8 mouse cellular contexts compared by ENCODE assay signal in genomic region chr5:137748130-137748770, GRCm38 (mm10). TPM values are rescaled to one million over a fixed set of nuclear protein-coding genes. Genes with fewer than 3 reads are reported as not detected.
DNase-seq lines count a peak whose midpoint lies in the region; ATAC-seq and TF ChIP-seq lines count a peak whose summit lies in the region.

No protein-coding gene starts in this region.

- peak overlapping the region; percentile 97 for H3K4me2 ChIP-seq in limb, embryonic 14.5 days (replicated peaks; ENCODE audit: low read depth, low read length, severe bottlenecking)
- peak overlapping the region; percentile 99 for H3K4me2 ChIP-seq in midbrain, postnatal 0 days (ENCODE audit: low read depth, low read length, poor library complexity, severe bottlenecking)

- no peak for TF ChIP-seq POLR2A in limb, embryonic 14.5 days (IDR thresholded peaks at IDR 0.05; ENCODE audit: borderline replicate concordance, extremely low read depth, insufficient read depth, insufficient read length)

- peaks cover 11% of the 10 kb centered on the region for H3K4me1 ChIP-seq in brown adipose tissue, adult 24 weeks (ENCODE audit: control insufficient read depth, insufficient read depth, insufficient read length, low read length)
- peaks cover 24% of the 10 kb centered on the region for H3K4me1 ChIP-seq in limb, embryonic 14.5 days (ENCODE audit: control insufficient read depth, insufficient read depth, low read length)
- H3K4me1 ChIP-seq in midbrain, postnatal 0 days (ENCODE audit: insufficient read depth, low read length), result peaks cover 5% of the 10 kb centered on the region; the same call in 1 of the 2 replicates

- H3K9ac ChIP-seq in limb, embryonic 14.5 days (ENCODE audit: low read depth, low read length, severe bottlenecking), result peak overlapping the region; percentile 73
- H3K9ac ChIP-seq in midbrain, postnatal 0 days (replicated peaks; ENCODE audit: low read length, poor library complexity, severe bottlenecking), result peak overlapping the region; percentile 52

- H3K27ac ChIP-seq in brown adipose tissue, adult 24 weeks (replicated peaks; ENCODE audit: low read depth, low read length), result peak overlapping the region; percentile 76
- H3K27ac ChIP-seq in limb, embryonic 14.5 days (replicated peaks; ENCODE audit: low read depth, low read length), result peak overlapping the region; percentile 52; the same call in 1 of the 2 replicates
- H3K27ac ChIP-seq in midbrain, postnatal 0 days (ENCODE audit: low read depth, low read length), result 0 out of 2 replicates have a peak overlapping the region, but pooled peaks have one; percentile 26

- no peaks in the 10 kb centered on the region for H3K9me3 ChIP-seq in limb, embryonic 14.5 days (ENCODE audit: control insufficient read depth, low read length)
- no peaks in the 10 kb centered on the region for H3K9me3 ChIP-seq in midbrain, postnatal 0 days (ENCODE audit: low read length)

- WGBS in limb, embryonic 14.5 days, result 20% methylated on average over 5 of the region's 5 CpGs
- WGBS in midbrain, postnatal 0 days, result 40% methylated on average over 5 of the region's 5 CpGs

- no peaks in the 10 kb centered on the region for H3K27me3 ChIP-seq in limb, embryonic 14.5 days (ENCODE audit: control insufficient read depth, insufficient read depth, low read length)
- no peaks in the 10 kb centered on the region for H3K27me3 ChIP-seq in midbrain, postnatal 0 days (ENCODE audit: insufficient read depth, low read length)

- TF ChIP-seq CTCF in midbrain, postnatal 0 days (IDR thresholded peaks at IDR 0.05), result no peak

- no peak for ATAC-seq in limb, embryonic 14.5 days (ENCODE audit: low FRiP score, low read depth)
- no peak for ATAC-seq in midbrain, postnatal 0 days (ENCODE audit: low FRiP score)

- DNase-seq in adrenal gland, postnatal 10 days, result peak; percentile 29
- DNase-seq in adrenal gland, postnatal 25 days, result no peak
- DNase-seq in heart, postnatal 4 days, result peak; percentile 57
- peak; percentile 17 for DNase-seq in limb, embryonic 14.5 days (ENCODE audit: low spot score)
- DNase-seq in midbrain, postnatal 0 days (ENCODE audit: low spot score), result no peak
- no peak for DNase-seq in cerebellum, postnatal 14 days
- DNase-seq in layer of hippocampus, postnatal 36 days, result no peak

- peak overlapping the region; percentile 79 for H3K4me3 ChIP-seq in brown adipose tissue, adult 24 weeks (ENCODE audit: insufficient read depth, low read depth, low read length)
- H3K4me3 ChIP-seq in limb, embryonic 14.5 days (replicated peaks; ENCODE audit: low read length), result peak overlapping the region; percentile 66
- peak overlapping the region; percentile 60 for H3K4me3 ChIP-seq in midbrain, postnatal 0 days (ENCODE audit: low read depth, low read length)

- H3K36me3 ChIP-seq in limb, embryonic 14.5 days (ENCODE audit: control insufficient read depth, insufficient read depth, low read length), result peaks cover 29% of the 10 kb centered on the region
- peaks cover 10% of the 10 kb centered on the region for H3K36me3 ChIP-seq in midbrain, postnatal 0 days (ENCODE audit: insufficient read depth, low read length)

RNA-seq across cellular contexts. Expression of gene Tsc22d4, which starts 2.7 kb away (rescaled TPM):
- 100 to 1,000 TPM in 1 of 2 experiments, 10 to 100 TPM in 1; 88.3 to 101 TPM for total RNA-seq in adrenal gland, postnatal 10 days (2021)
- 86.0 and 104 TPM in 2 replicates for total RNA-seq in adrenal gland, postnatal 25 days (2021)
- polyA plus RNA-seq in brown adipose tissue, adult 24 weeks (2012; ENCODE audit: insufficient read depth, insufficient read length, missing spikeins), result 21.4 and 24.0 TPM in 2 replicates
- total RNA-seq in heart, postnatal 4 days (2021), result 100 to 1,000 TPM; 230 to 231 TPM
- 89.1 and 111 TPM in 2 replicates for polyA plus RNA-seq in limb, embryonic 14.5 days (2012; rRNA removed)
- 151 and 164 TPM in 2 replicates for polyA plus RNA-seq in limb, embryonic 14.5 days (2014; fragmentation: Nextera tagmentation; extraction: Ambion mirVana)
- total RNA-seq in midbrain, postnatal 0 days (2014; rRNA removed), result 188 and 320 TPM in 2 replicates
- 157 and 179 TPM in 2 replicates for polyA plus RNA-seq in midbrain, postnatal 0 days (2015; fragmentation: Nextera tagmentation; extraction: Ambion mirVana)
- 100 to 1,000 TPM; 170 to 176 TPM for total RNA-seq in layer of hippocampus, postnatal 36 days (2021)

RNA-seq across cellular contexts. Expression of gene Nyap1, which starts 6.8 kb away (rescaled TPM):
- total RNA-seq in adrenal gland, postnatal 10 days (2021), result 1 to 10 TPM; 4.9 to 6.5 TPM
- total RNA-seq in adrenal gland, postnatal 25 days (2021), result 3.0 and 5.6 TPM in 2 replicates
- polyA plus RNA-seq in brown adipose tissue, adult 24 weeks (2012; ENCODE audit: insufficient read depth, insufficient read length, missing spikeins), result not detected in 2 replicates
- 1 to 10 TPM; 3.1 to 3.3 TPM for total RNA-seq in heart, postnatal 4 days (2021)
- polyA plus RNA-seq in limb, embryonic 14.5 days (2012; rRNA removed), result 19.7 and 25.0 TPM in 2 replicates
- polyA plus RNA-seq in limb, embryonic 14.5 days (2014; fragmentation: Nextera tagmentation; extraction: Ambion mirVana), result 1.2 and 1.4 TPM in 2 replicates
- total RNA-seq in midbrain, postnatal 0 days (2014; rRNA removed), result 230 and 261 TPM in 2 replicates
- polyA plus RNA-seq in midbrain, postnatal 0 days (2015; fragmentation: Nextera tagmentation; extraction: Ambion mirVana), result 47.0 and 50.1 TPM in 2 replicates
- total RNA-seq in layer of hippocampus, postnatal 36 days (2021), result 10 to 100 TPM; 65.4 to 66.3 TPM

RNA-seq across cellular contexts. Expression of gene Ppp1r35, which starts 30.4 kb away (rescaled TPM):
- 10 to 100 TPM; 21.6 to 23.1 TPM for total RNA-seq in adrenal gland, postnatal 10 days (2021)
- total RNA-seq in adrenal gland, postnatal 25 days (2021), result 30.9 and 34.0 TPM in 2 replicates
- 15.1 and 15.4 TPM in 2 replicates for polyA plus RNA-seq in brown adipose tissue, adult 24 weeks (2012; ENCODE audit: insufficient read depth, insufficient read length, missing spikeins)
- 10 to 100 TPM; 16.5 to 17.1 TPM for total RNA-seq in heart, postnatal 4 days (2021)
- polyA plus RNA-seq in limb, embryonic 14.5 days (2012; rRNA removed), result 45.2 and 46.8 TPM in 2 replicates
- polyA plus RNA-seq in limb, embryonic 14.5 days (2014; fragmentation: Nextera tagmentation; extraction: Ambion mirVana), result 37.6 and 44.9 TPM in 2 replicates
- 32.5 and 42.1 TPM in 2 replicates for total RNA-seq in midbrain, postnatal 0 days (2014; rRNA removed)
- 38.8 and 47.8 TPM in 2 replicates for polyA plus RNA-seq in midbrain, postnatal 0 days (2015; fragmentation: Nextera tagmentation; extraction: Ambion mirVana)
- 10 to 100 TPM; 24.1 to 24.6 TPM for total RNA-seq in layer of hippocampus, postnatal 36 days (2021)

RNA-seq across cellular contexts. Expression of gene Mepce, which starts 39.2 kb away (rescaled TPM):
- total RNA-seq in adrenal gland, postnatal 10 days (2021), result 10 to 100 TPM; 43.5 to 47.9 TPM
- total RNA-seq in adrenal gland, postnatal 25 days (2021), result 58.3 and 66.5 TPM in 2 replicates
- 14.3 and 21.2 TPM in 2 replicates for polyA plus RNA-seq in brown adipose tissue, adult 24 weeks (2012; ENCODE audit: insufficient read depth, insufficient read length, missing spikeins)
- total RNA-seq in heart, postnatal 4 days (2021), result 10 to 100 TPM; 29.0 to 40.3 TPM
- 42.0 and 42.3 TPM in 2 replicates for polyA plus RNA-seq in limb, embryonic 14.5 days (2012; rRNA removed)
- polyA plus RNA-seq in limb, embryonic 14.5 days (2014; fragmentation: Nextera tagmentation; extraction: Ambion mirVana), result 13.9 and 16.7 TPM in 2 replicates
- 40.8 and 46.0 TPM in 2 replicates for total RNA-seq in midbrain, postnatal 0 days (2014; rRNA removed)
- 16.1 and 17.6 TPM in 2 replicates for polyA plus RNA-seq in midbrain, postnatal 0 days (2015; fragmentation: Nextera tagmentation; extraction: Ambion mirVana)
- total RNA-seq in layer of hippocampus, postnatal 36 days (2021), result 10 to 100 TPM; 40.8 to 44.5 TPM

RNA-seq across cellular contexts. Expression of gene Zcwpw1, which starts 39.3 kb away (rescaled TPM):
- total RNA-seq in adrenal gland, postnatal 10 days (2021), result 1 to 10 TPM; 5.9 to 6.7 TPM
- 3.6 and 5.2 TPM in 2 replicates for total RNA-seq in adrenal gland, postnatal 25 days (2021)
- polyA plus RNA-seq in brown adipose tissue, adult 24 weeks (2012; ENCODE audit: insufficient read depth, insufficient read length, missing spikeins), result 2.9 and 4.9 TPM in 2 replicates
- 1 to 10 TPM; 2.4 to 3.2 TPM for total RNA-seq in heart, postnatal 4 days (2021)
- polyA plus RNA-seq in limb, embryonic 14.5 days (2012; rRNA removed), result 19.4 and 30.1 TPM in 2 replicates
- 17.3 and 18.5 TPM in 2 replicates for polyA plus RNA-seq in limb, embryonic 14.5 days (2014; fragmentation: Nextera tagmentation; extraction: Ambion mirVana)
- total RNA-seq in midbrain, postnatal 0 days (2014; rRNA removed), result 5.8 and 7.7 TPM in 2 replicates
- polyA plus RNA-seq in midbrain, postnatal 0 days (2015; fragmentation: Nextera tagmentation; extraction: Ambion mirVana), result 9.0 and 9.4 TPM in 2 replicates
- 1 to 10 TPM; 5.2 to 7.1 TPM for total RNA-seq in layer of hippocampus, postnatal 36 days (2021)

Comparison
In these comparisons a context has a peak if more than half of its experiments do, and no peak if none do; other contexts are left out.
1. DNase-seq: peak in adrenal gland, postnatal 10 days (single experiment), heart, postnatal 4 days (single experiment) and limb, embryonic 14.5 days (single experiment); none in adrenal gland, postnatal 25 days (single experiment), midbrain, postnatal 0 days (single experiment), cerebellum, postnatal 14 days (0 of 2) and layer of hippocampus, postnatal 36 days (0 of 2).
2. H3K27ac ChIP-seq: peak in every context shown above with its lines; median percentile 76 in brown adipose tissue, adult 24 weeks; 52 in limb, embryonic 14.5 days; 26 in midbrain, postnatal 0 days.
3. Peak in every context shown above with its lines, with median percentiles within 50 percentile points of each other: H3K4me3 ChIP-seq.